Mouse (Mus musculus): ENCODE measurements around the gene Dpy19l1. TPM values are rescaled to one million over a fixed set of nuclear protein-coding genes. Genes with fewer than 3 reads are reported as not detected.

The Dpy19l1 gene
- polyA plus RNA-seq, 1 experiment from 2014 or later, result 21.2 TPM

Other genes with a start within 250 kb of the Dpy19l1 start
- gene Cypt4, start 122.1 kb upstream of the Dpy19l1 start, polyA plus RNA-seq (2016; fragmentation: Nextera tagmentation; extraction: Ambion mirVana), result not detected in 2 replicates
- gene Dpy19l2, start 193.2 kb upstream of the Dpy19l1 start, polyA plus RNA-seq (2016; fragmentation: Nextera tagmentation; extraction: Ambion mirVana), result 0.14 and 0.36 TPM in 2 replicates